Mouse (Mus musculus) cortical plate, adult 2 months (tissue): ENCODE results near the gene Gucy2e.

ENCODE experiments used
- CTCF ChIP-seq: fragments of 200-500 bp; IDR thresholded peaks from 2 replicates; pipeline ENCODE4 v1.5.1; 2011; ENCODE audit warnings: mild to moderate bottlenecking, control low read depth, low read length; ENCODE audit not compliant: insufficient read depth; ENCODE audit errors: extremely low read depth
- POLR2A ChIP-seq: fragments of 200-500 bp; IDR thresholded peaks from 2 replicates; pipeline ENCODE4 v1.6.1; 2011; ENCODE audit warnings: mild to moderate bottlenecking, low read length, control low read depth; ENCODE audit not compliant: insufficient read depth; ENCODE audit errors: extremely low read depth

DNA sequence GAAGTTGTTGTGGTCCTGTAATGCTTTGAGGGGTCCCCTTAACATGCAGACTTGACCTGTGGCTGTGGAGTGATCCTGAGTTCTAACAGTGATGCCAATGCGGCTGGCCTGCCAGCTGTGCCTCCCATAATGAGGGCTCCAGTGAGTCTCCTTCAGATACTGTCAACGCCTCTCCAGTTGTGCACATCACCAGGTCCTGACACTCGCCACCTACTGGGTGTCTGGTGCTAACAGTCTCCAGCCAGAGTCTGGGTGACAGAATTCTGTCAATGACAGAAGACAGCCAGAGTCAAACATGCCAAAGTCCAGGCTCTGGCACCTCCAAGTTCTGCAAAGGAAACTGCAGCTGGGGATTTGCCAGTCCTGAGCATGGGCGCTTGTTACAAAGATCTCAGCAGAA, 15.8 kb downstream of the Gucy2e start:
- no peak for TF ChIP-seq CTCF
- TF ChIP-seq POLR2A, result no peak
